Mouse (Mus musculus) liver, embryonic 14.5 days (tissue): Measurements from ENCODE around the gene Olfr461.
"Not testable (repeated sequence)": the region's sequence is repeated elsewhere in the genome, so short reads cannot be mapped to it uniquely, and the experiment has no call there.

ENCODE experiments used
- CTCF ChIP-seq: IDR thresholded peaks from 2 replicates; pipeline ENCODE4 v1.5.1; 2016; ENCODE audit warnings: antibody characterized with exemption, low read depth, control low read depth
- EP300 ChIP-seq: IDR thresholded peaks from 2 replicates; pipeline ENCODE4 v1.6.1; 2016; ENCODE audit warnings: antibody characterized with exemption, low read depth

DNA sequence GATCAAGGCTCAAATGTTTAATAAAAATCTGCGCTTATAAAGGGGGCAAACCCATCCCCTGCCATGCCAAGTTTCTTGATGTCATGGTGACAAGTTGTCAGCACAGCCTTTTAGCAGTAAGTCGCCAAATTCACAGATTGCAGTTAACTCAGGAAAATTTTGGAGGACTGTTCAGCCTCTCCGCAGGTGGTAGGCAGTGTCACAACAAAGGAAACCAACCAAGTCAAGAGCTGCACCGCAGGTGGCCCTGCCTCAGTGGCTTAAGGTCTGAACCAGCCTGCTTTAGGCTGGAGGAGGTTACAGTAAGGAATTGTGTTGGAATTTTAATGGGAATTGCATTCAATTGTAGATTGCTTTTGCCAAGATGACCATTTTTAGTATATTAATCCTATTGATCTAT, 43.7 kb upstream of the Olfr461 start:
- not testable (repeated sequence) for TF ChIP-seq EP300, CTCF
